ENCODE assay signal across 27 mouse cellular contexts in genomic region chr13:12179481-12179880, GRCm38 (mm10).
DNase-seq lines count a peak whose midpoint lies in the region; ATAC-seq and TF ChIP-seq lines count a peak whose summit lies in the region.
"Had no signal": no experiment of that assay in that cellular context is flagged by ENCODE, and none has a peak within 500 bp of the region (broad histone marks: within the 10 kb centered on the region; RNA-seq: fewer than 3 reads in every experiment).

No protein-coding gene starts in this region.

- H3K9ac ChIP-seq in MEL (ENCODE audit: control insufficient read depth, low read depth, low read length, poor library complexity, severe bottlenecking), result no peak overlapping the region
- H3K9ac ChIP-seq: embryonic facial prominence, embryonic 13.5 days; embryonic facial prominence, embryonic 15.5 days; forebrain, embryonic 13.5 days; forebrain, embryonic 15.5 days; forebrain, postnatal 0 days had no signal

- intact Hi-C loops in left cerebral cortex, postnatal 25 days (cut with DNase I), result no loop called here

- TF ChIP-seq CTCF in MEL (IDR thresholded peaks at IDR 0.05 in 2 of 3, conservative IDR thresholded peaks at IDR 0.05 in 1 of 3; ENCODE audit: control insufficient read depth in 1 of 3, insufficient read depth in 1 of 3, low read depth in 2 of 3, low read length in 3 of 3, poor library complexity in 1 of 3, severe bottlenecking in 1 of 3), result no peak

- no peak for TF ChIP-seq POLR2A in MEL (IDR thresholded peaks at IDR 0.05; ENCODE audit: control insufficient read depth in 1 of 2, insufficient read depth in 1 of 2, low read depth in 1 of 2, low read length in 2 of 2, poor library complexity in 1 of 2)

- H3K36me3 ChIP-seq in MEL (ENCODE audit: control insufficient read depth in 1 of 2, insufficient read depth in 2 of 2, low read length in 2 of 2), result no peaks in the 10 kb centered on the region; a peak in 1 of 4 replicates
- H3K36me3 ChIP-seq: embryonic facial prominence, embryonic 15.5 days; forebrain, embryonic 15.5 days had no signal

- no peak for TF ChIP-seq RAD21 in MEL (IDR thresholded peaks at IDR 0.05; ENCODE audit: low read depth, low read length)

- TF ChIP-seq EP300 in MEL (IDR thresholded peaks at IDR 0.05; ENCODE audit: low read depth in 1 of 2, low read length in 2 of 2), result no peak

- ATAC-seq in frontal cortex, adult (ENCODE audit: low TSS enrichment), result peak; percentile 75
- ATAC-seq: CD4-positive, CD25-positive, alpha-beta regulatory T cell, adult 4 months; forebrain, embryonic 13.5 days; forebrain, embryonic 15.5 days; forebrain, postnatal 0 days; Patski had no signal

- H3K27me3 ChIP-seq in MEL (ENCODE audit: control insufficient read depth in 1 of 2, insufficient read depth in 2 of 2, low read length in 2 of 2), result no peaks in the 10 kb centered on the region
- H3K27me3 ChIP-seq: CH12.LX; embryonic facial prominence, embryonic 13.5 days; embryonic facial prominence, embryonic 15.5 days; forebrain, embryonic 13.5 days; forebrain, embryonic 15.5 days; Patski had no signal

- no peaks in the 10 kb centered on the region for H3K4me1 ChIP-seq in MEL (ENCODE audit: control insufficient read depth in 1 of 2, insufficient read depth in 2 of 2, low read length in 2 of 2)
- H3K4me1 ChIP-seq: embryonic facial prominence, embryonic 13.5 days; embryonic facial prominence, embryonic 15.5 days; forebrain, embryonic 13.5 days; forebrain, embryonic 15.5 days had no signal

- H3K79me2 ChIP-seq in MEL (ENCODE audit: control insufficient read depth, insufficient read depth, low read length, poor library complexity), result no peaks in the 10 kb centered on the region

- no peak overlapping the region for H3K27ac ChIP-seq in MEL (ENCODE audit: control insufficient read depth, low read depth, low read length)
- H3K27ac ChIP-seq: embryonic facial prominence, embryonic 13.5 days; embryonic facial prominence, embryonic 15.5 days; forebrain, embryonic 13.5 days; forebrain, embryonic 15.5 days had no signal

- H3K9me3 ChIP-seq in MEL (replicated peaks; ENCODE audit: insufficient read depth, low read length), result no peaks in the 10 kb centered on the region
- H3K9me3 ChIP-seq: embryonic facial prominence, embryonic 13.5 days; embryonic facial prominence, embryonic 15.5 days; forebrain, embryonic 13.5 days; forebrain, embryonic 15.5 days; G1E had no signal

- no peak overlapping the region for H3K4me3 ChIP-seq in MEL (ENCODE audit: control insufficient read depth in 1 of 2, insufficient read depth in 1 of 2, low read depth in 2 of 2, low read length in 2 of 2)
- H3K4me3 ChIP-seq: embryonic facial prominence, embryonic 13.5 days; embryonic facial prominence, embryonic 15.5 days; forebrain, embryonic 13.5 days; forebrain, embryonic 15.5 days had no signal

- DNase-seq in frontal cortex, postnatal 36 days (ENCODE audit: low spot score in 2 of 2), result no peak
- peak; percentile 26 to 65 for DNase-seq in left cerebral cortex, postnatal 25 days (ENCODE audit: low spot score in 2 of 2)
- no peak for DNase-seq in left cerebral cortex, adult 11 months (ENCODE audit: low spot score)
- DNase-seq in MEL (ENCODE audit: low read depth, low spot score), result no peak
- DNase-seq in brain, adult 2 months (ENCODE audit: low read depth, low spot score), result peak; percentile 73
- DNase-seq in T-cell, adult 2 months (ENCODE audit: low spot score), result no peak
- DNase-seq: adrenal gland, adult 2 months; adrenal gland, postnatal 14 days; adrenal gland, postnatal 36 days; B cell, adult 2 months; cerebellum, adult 11 months; cerebellum, adult 18-20 months; cerebellum, adult 8-10 months; cerebellum, adult 9-11 months; cerebellum, postnatal 14 days; cerebellum, postnatal 36 days; embryo, embryonic 11 days; forebrain, postnatal 0 days had no signal

TF ChIP-seq in MEL, 35 proteins besides CTCF, POLR2A, EP300 and RAD21:
- TF ChIP-seq E2F4 (IDR thresholded peaks at IDR 0.05; ENCODE audit: borderline replicate concordance, low read depth, low read length), result no peak
- TF ChIP-seq POLR2AphosphoS2 (IDR thresholded peaks at IDR 0.05; ENCODE audit: low read length), result 0 out of 2 replicates have a peak, but pooled peaks have one; percentile 16

Comparison
In these comparisons a context has a peak if more than half of its experiments do, and no peak if none do; other contexts are left out.
1. DNase-seq: peak in left cerebral cortex, postnatal 25 days (2 of 2) and brain, adult 2 months (single experiment); none in frontal cortex, postnatal 36 days (0 of 2), left cerebral cortex, adult 11 months (single experiment), MEL (single experiment) and T-cell, adult 2 months (single experiment).